Mouse (Mus musculus): ENCODE data around the gene Ier5l. TPM values are rescaled to one million over a fixed set of nuclear protein-coding genes. Genes with fewer than 3 reads are reported as not detected.
A peak's percentile ranks its signal among the peaks of the same experiment; 100 is the strongest.

Gene Ier5l
- polyA plus RNA-seq, 1 experiment = 12.6 TPM

- 72% methylated on average over 5 of the region's 5 CpGs for WGBS
- Histone ChIP-seq H3K4me3 (replicated peaks; ENCODE audit: extremely low read depth, low read depth, low read length) (no peak overlapping the region), H3K4me1 (ENCODE audit: control insufficient read depth, insufficient read depth, low read length) (peaks cover 6% of the 10 kb centered on the region)
- TF ChIP-seq CTCF (IDR thresholded peaks at IDR 0.05; ENCODE audit: insufficient read depth, low read length) = peak; percentile 51
- no peak for TF ChIP-seq POLR2A (IDR thresholded peaks at IDR 0.05; ENCODE audit: borderline replicate concordance, extremely low read depth, low read depth, low read length)
- DNase-seq = no peak
These were observed 37.9 kb downstream of the Ier5l start for GRCm38 (mm10) chr2:30436156-30436545.

- DNase-seq = peak; percentile 55
- no peak for TF ChIP-seq POLR2A (IDR thresholded peaks at IDR 0.05; ENCODE audit: borderline replicate concordance, extremely low read depth, low read depth, low read length)
- TF ChIP-seq CTCF (IDR thresholded peaks at IDR 0.05; ENCODE audit: insufficient read depth, low read length) = peak; percentile 98
- Histone ChIP-seq H3K4me3 (replicated peaks; ENCODE audit: extremely low read depth, low read depth, low read length) (no peak overlapping the region), H3K4me1 (ENCODE audit: control insufficient read depth, insufficient read depth, low read length) (peaks cover 2% of the 10 kb centered on the region)
- 53% methylated on average over 5 of the region's 5 CpGs for WGBS
These were observed 38.5 kb downstream of the Ier5l start for GRCm38 (mm10) chr2:30435326-30436155.

- H3K4me1 ChIP-seq (ENCODE audit: control insufficient read depth, insufficient read depth, low read length) = no peaks in the 10 kb centered on the region
- DNase-seq = peak; percentile 45
- no peak overlapping the region for H3K4me3 ChIP-seq (replicated peaks; ENCODE audit: extremely low read depth, low read depth, low read length)
- no peak for TF ChIP-seq CTCF (IDR thresholded peaks at IDR 0.05; ENCODE audit: insufficient read depth, low read length)
- TF ChIP-seq POLR2A (IDR thresholded peaks at IDR 0.05; ENCODE audit: borderline replicate concordance, extremely low read depth, low read depth, low read length) = no peak
These were observed 44.9 kb downstream of the Ier5l start for GRCm38 (mm10) chr2:30429156-30429555.

Other genes starting within 250 kb of the Ier5l start
- 56.5 and 66.7 TPM in 2 replicates for gene Lrrc8a, start 236.5 kb downstream of the Ier5l start, polyA plus RNA-seq (2012; rRNA removed)
- gene Gm28035, start 233.7 kb downstream of the Ier5l start, polyA plus RNA-seq (2012; rRNA removed) = 11.6 and 18.8 TPM in 2 replicates
- 16.0 and 23.9 TPM in 2 replicates for gene Phyhd1, start 208.0 kb downstream of the Ier5l start, polyA plus RNA-seq (2012; rRNA removed)
- not detected in 2 replicates for gene Gm28038, start 193.2 kb downstream of the Ier5l start, polyA plus RNA-seq (2012; rRNA removed)
- gene Dolk, start 187.9 kb downstream of the Ier5l start, polyA plus RNA-seq (2012; rRNA removed) = 21.1 and 22.2 TPM in 2 replicates
- 27.3 and 28.1 TPM in 2 replicates for gene Nup188, start 187.8 kb downstream of the Ier5l start, polyA plus RNA-seq (2012; rRNA removed)
- 132 and 136 TPM in 2 replicates for gene Sh3glb2, start 114.9 kb downstream of the Ier5l start, polyA plus RNA-seq (2012; rRNA removed)
- gene Miga2, start 110.0 kb downstream of the Ier5l start, polyA plus RNA-seq (2012; rRNA removed) = 28.2 and 36.1 TPM in 2 replicates
- 49.1 and 55.6 TPM in 2 replicates for gene Dolpp1, start 82.0 kb downstream of the Ier5l start, polyA plus RNA-seq (2012; rRNA removed)
- 89.2 and 103 TPM in 2 replicates for gene Crat, start 58.4 kb downstream of the Ier5l start, polyA plus RNA-seq (2012; rRNA removed)
- 131 and 136 TPM in 2 replicates for gene Ptpa, start 58.2 kb downstream of the Ier5l start, polyA plus RNA-seq (2012; rRNA removed)
- gene Cstad, start 120.8 kb upstream of the Ier5l start, polyA plus RNA-seq (2012; rRNA removed) = 0.69 and 1.6 TPM in 2 replicates